Mouse (Mus musculus) erythroid progenitor cell, adult 5-6 weeks (primary cell): ENCODE measurements around the gene Cdc5l. TPM values are rescaled to one million over a fixed set of nuclear protein-coding genes. Genes with fewer than 3 reads are reported as not detected.
"Not testable (repeated sequence)": the region's sequence is repeated elsewhere in the genome, so short reads cannot be mapped to it uniquely, and the experiment has no call there.

Experiments used
- ATAC-seq: replicated peaks from 2 replicates; pipeline ENCODE4 v1.8.0; 2016; ENCODE audit warnings: moderate number of reproducible peaks, mild to moderate bottlenecking, moderate TSS enrichment, inconsistent platforms; ENCODE audit not compliant: poor library complexity, low FRiP score, severe bottlenecking
- total RNA-seq, 2 experiments: library from RNA; stranded (forward) in 1 of 2; stranded (reverse) in 1 of 2; fragments of 150-400 nt in 1 of 2; fragments of 186-747, 209-891 nt in 1 of 2; gene quantifications; 2 replicates each; pipeline versions ENCODE4 v1.2.3 to v1.2.4; 2015 to 2017; ENCODE audit warnings: low replicate concordance in 2 of 2

The Cdc5l gene
- total RNA-seq, 2 experiments from 2014 or later, result 52.3 to 113 TPM

GRCm38 (mm10) chr17:45449586-45449985 lies 16.0 kb upstream of the Cdc5l start:
- no peak for ATAC-seq

- no peak for ATAC-seq
These were observed 13.5 kb upstream of the Cdc5l start for GRCm38 (mm10) chr17:45447063-45447462.

- ATAC-seq, result no peak
These were observed 12.4 kb upstream of the Cdc5l start for GRCm38 (mm10) chr17:45445923-45446322.

- no peak for ATAC-seq
These were observed 689 bp upstream of the Cdc5l start for GRCm38 (mm10) chr17:45434262-45434590.

GRCm38 (mm10) chr17:45432706-45433398 lies 685 bp downstream of the Cdc5l start:
- peak; percentile 41 for ATAC-seq

- ATAC-seq, result no peak
These were observed 1.5 kb downstream of the Cdc5l start for GRCm38 (mm10) chr17:45432007-45432406.

- peak; percentile 76; the same call in 1 of the 2 replicates for ATAC-seq
These were observed 16.1 kb downstream of the Cdc5l start for GRCm38 (mm10) chr17:45417387-45417786.

- ATAC-seq, result not testable (repeated sequence)
These were observed 21.9 kb downstream of the Cdc5l start for GRCm38 (mm10) chr17:45411617-45412016.

- no peak for ATAC-seq
These were observed 24.8 kb downstream of the Cdc5l start for GRCm38 (mm10) chr17:45408719-45409118.

GRCm38 (mm10) chr17:45406281-45406680 lies 27.3 kb downstream of the Cdc5l start:
- ATAC-seq, result no peak

- peak; percentile 79 for ATAC-seq
These were observed 30.3 kb downstream of the Cdc5l start for GRCm38 (mm10) chr17:45403207-45403606.

GRCm38 (mm10) chr17:45402601-45403000 lies 30.9 kb downstream of the Cdc5l start:
- no peak for ATAC-seq

- no peak for ATAC-seq
These were observed 31.4 kb downstream of the Cdc5l start for GRCm38 (mm10) chr17:45402126-45402525.

GRCm38 (mm10) chr17:45401126-45401905 lies 32.2 kb downstream of the Cdc5l start:
- ATAC-seq, result no peak

GRCm38 (mm10) chr17:45398021-45398420 lies 35.5 kb downstream of the Cdc5l start:
- no peak for ATAC-seq

- no peak for ATAC-seq
These were observed 36.0 kb downstream of the Cdc5l start for GRCm38 (mm10) chr17:45397541-45397940.

GRCm38 (mm10) chr17:45394612-45395011 lies 38.9 kb downstream of the Cdc5l start:
- no peak for ATAC-seq

- no peak for ATAC-seq
These were observed 39.8 kb downstream of the Cdc5l start for GRCm38 (mm10) chr17:45393765-45394164.

GRCm38 (mm10) chr17:45389896-45390295 lies 43.6 kb downstream of the Cdc5l start:
- ATAC-seq, result no peak

GRCm38 (mm10) chr17:45386986-45387385 lies 46.6 kb downstream of the Cdc5l start:
- no peak for ATAC-seq

GRCm38 (mm10) chr17:45383305-45383704 lies 50.2 kb downstream of the Cdc5l start:
- no peak for ATAC-seq
